Mouse (Mus musculus) embryonic facial prominence, embryonic 15.5 days (tissue): Measurements from ENCODE around the gene Acsm2. TPM values are rescaled to one million over a fixed set of nuclear protein-coding genes. Genes with fewer than 3 reads are reported as not detected.
"Not testable (repeated sequence)": the region's sequence is repeated elsewhere in the genome, so short reads cannot be mapped to it uniquely, and the experiment has no call there.

Experiments
- ATAC-seq: fragments of 200-750 bp; cut with Nextera tagmentation; 2 replicates; pipeline ENCODE4 v1.8.0; 2017; ENCODE audit warnings: low read depth, moderate TSS enrichment; ENCODE audit not compliant: insufficient number of reproducible peaks, low FRiP score, low TSS enrichment
- H3K27ac ChIP-seq: fragments of 300-500 bp; sonication (generic); replicated peaks from 2 replicates; pipeline ENCODE4 v1.5.1; 2015; ENCODE audit warnings: mild to moderate bottlenecking, inconsistent platforms
- H3K27me3 ChIP-seq: fragments of 300-500 bp; sonication (generic); 2 replicates; pipeline ENCODE4 v1.6.1; 2015; ENCODE audit warnings: inconsistent platforms
- H3K36me3 ChIP-seq: fragments of 300-500 bp; sonication (generic); 2 replicates; pipeline ENCODE4 v1.6.1; 2015; ENCODE audit warnings: mild to moderate bottlenecking, inconsistent platforms
- H3K4me1 ChIP-seq: fragments of 300-500 bp; sonication (generic); 2 replicates; pipeline ENCODE4 v1.6.1; 2015; ENCODE audit warnings: inconsistent platforms
- H3K4me2 ChIP-seq: fragments of 300-500 bp; sonication (generic); replicated peaks from 2 replicates; pipeline ENCODE4 v1.6.1; 2015; ENCODE audit warnings: mild to moderate bottlenecking, inconsistent platforms
- H3K4me3 ChIP-seq: fragments of 300-500 bp; sonication (generic); replicated peaks from 2 replicates; pipeline ENCODE4 v1.5.1; 2015; ENCODE audit warnings: mild to moderate bottlenecking, inconsistent platforms
- H3K9ac ChIP-seq: fragments of 300-500 bp; sonication (generic); 2 replicates; pipeline ENCODE4 v1.6.1; 2015; ENCODE audit warnings: inconsistent platforms
- H3K9me3 ChIP-seq: fragments of 300-500 bp; sonication (generic); replicated peaks from 2 replicates; pipeline ENCODE4 v1.6.1; 2016; ENCODE audit warnings: inconsistent platforms
- WGBS: fragments of 180-500 bp; shearing (Covaris S2); methylation state at CpG from one replicate; pipeline ENCODE4 v1.1.7; 2015; 5-methylcytosine and 5-hydroxymethylcytosine counted together
- polyA plus RNA-seq: library from polyadenylated mRNA; unstranded; fragments of >200 nt; fragmentation: Nextera tagmentation; extraction: Ambion mirVana; gene quantifications from 2 replicates; pipeline ENCODE4 v1.2.1, GENCODE M21; 2015

Gene Acsm2
- polyA plus RNA-seq, 1 experiment from 2014 or later = 0.15 TPM

DNA sequence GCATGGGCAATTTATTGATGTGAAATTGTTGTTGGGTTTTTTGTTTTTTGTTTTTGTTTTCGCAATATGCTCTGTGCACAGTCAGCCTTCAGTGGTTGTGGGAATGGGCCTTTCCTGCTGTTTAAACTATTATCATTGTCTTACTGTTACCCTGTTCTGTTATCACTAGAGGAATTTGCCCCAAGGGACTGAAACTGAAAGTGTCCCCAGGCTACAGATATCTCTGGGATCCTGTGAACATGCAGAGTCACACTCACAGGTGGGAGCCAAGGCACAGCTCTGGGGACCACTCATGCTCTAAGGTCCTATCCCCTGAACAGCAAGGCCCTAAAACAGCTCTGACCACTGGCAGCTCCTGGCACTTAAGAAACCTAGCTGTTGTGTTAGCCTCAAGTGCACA is 27.0 kb upstream of the Acsm2 start:
- Histone ChIP-seq H3K36me3 (no peaks in the 10 kb centered on the region), H3K27ac (no peak overlapping the region), H3K9me3 (no peaks in the 10 kb centered on the region), H3K27me3 (no peaks in the 10 kb centered on the region), H3K4me2 (no peak overlapping the region), H3K9ac (no peak overlapping the region), H3K4me3 (no peak overlapping the region), H3K4me1 (no peaks in the 10 kb centered on the region)
- no peak for ATAC-seq
- WGBS = 90% methylated on average over 1 of the region's 1 CpGs

- ATAC-seq = no peak
- H3K36me3 ChIP-seq = no peaks in the 10 kb centered on the region
- no peak overlapping the region for H3K9ac ChIP-seq
- no peak overlapping the region for H3K4me3 ChIP-seq
- 60% methylated on average over 2 of the region's 2 CpGs for WGBS
- no peaks in the 10 kb centered on the region for H3K9me3 ChIP-seq
- no peak overlapping the region for H3K4me2 ChIP-seq
- H3K27ac ChIP-seq = no peak overlapping the region
- H3K4me1 ChIP-seq = no peaks in the 10 kb centered on the region
- no peaks in the 10 kb centered on the region for H3K27me3 ChIP-seq
Measured at GRCm38 (mm10) chr7:119527548-119527947, 26.6 kb upstream of the Acsm2 start.

DNA sequence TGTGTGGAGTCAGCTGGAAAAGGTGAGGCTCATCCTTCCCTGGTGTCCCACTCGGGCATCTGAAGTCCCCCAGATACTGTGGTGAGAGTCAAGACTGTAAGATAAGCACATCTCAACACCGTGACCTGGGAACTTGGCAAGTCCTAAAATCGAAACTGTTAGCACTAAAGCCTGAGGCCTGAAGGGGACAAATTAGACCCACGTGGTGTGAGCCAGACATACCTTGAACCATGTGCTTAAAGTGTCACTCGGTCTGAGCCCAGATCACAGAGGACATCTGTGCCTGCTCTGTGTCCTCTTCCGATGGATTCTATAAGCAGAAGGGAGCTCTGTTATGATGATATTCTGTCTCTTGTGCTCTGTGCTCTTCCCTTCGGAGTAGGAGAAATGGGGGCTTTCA is 25.5 kb upstream of the Acsm2 start:
- H3K36me3 ChIP-seq = no peaks in the 10 kb centered on the region
- 62% methylated on average over 7 of the region's 7 CpGs for WGBS
- no peaks in the 10 kb centered on the region for H3K9me3 ChIP-seq
- no peak overlapping the region for H3K4me2 ChIP-seq
- ATAC-seq = no peak
- H3K27ac ChIP-seq = no peak overlapping the region
- no peaks in the 10 kb centered on the region for H3K4me1 ChIP-seq
- H3K9ac ChIP-seq = no peak overlapping the region
- H3K4me3 ChIP-seq = no peak overlapping the region
- no peaks in the 10 kb centered on the region for H3K27me3 ChIP-seq

GRCm38 (mm10) chr7:119532924-119533323 is 21.2 kb upstream of the Acsm2 start:
- H3K27ac ChIP-seq = no peak overlapping the region
- 45% methylated on average over 1 of the region's 1 CpGs for WGBS
- ATAC-seq = no peak

DNA sequence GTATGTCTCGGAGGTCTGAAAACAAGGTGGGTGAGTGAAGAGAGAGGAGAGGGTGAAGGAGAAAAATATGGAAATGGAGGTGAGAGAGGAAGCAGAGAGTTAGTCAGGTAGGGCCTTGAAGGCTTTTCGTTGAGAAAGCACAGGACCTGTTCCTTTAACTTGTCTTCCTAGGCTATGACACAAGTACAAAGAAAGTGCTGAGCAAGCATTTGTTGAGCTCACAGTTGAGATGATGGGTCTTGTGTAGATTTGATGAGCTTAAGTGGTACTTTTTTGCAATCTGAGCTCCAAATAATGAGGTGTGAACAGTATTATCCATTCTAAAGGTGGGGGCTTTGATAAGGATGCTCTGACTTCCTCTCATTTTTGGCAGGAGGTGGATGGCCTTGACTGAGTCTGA is 19.8 kb upstream of the Acsm2 start:
- Histone ChIP-seq H3K4me1 (no peaks in the 10 kb centered on the region), H3K9ac (no peak overlapping the region), H3K27ac (no peak overlapping the region), H3K9me3 (no peaks in the 10 kb centered on the region), H3K4me2 (no peak overlapping the region), H3K4me3 (no peak overlapping the region), H3K27me3 (no peaks in the 10 kb centered on the region), H3K36me3 (no peaks in the 10 kb centered on the region)
- no peak for ATAC-seq
- 74% methylated on average over 2 of the region's 2 CpGs for WGBS

More at GRCm38 (mm10) chr7:119532924-119533323, 21.2 kb upstream of the Acsm2 start:
- H3K4me3 ChIP-seq = no peak overlapping the region
- no peaks in the 10 kb centered on the region for H3K27me3 ChIP-seq
- no peaks in the 10 kb centered on the region for H3K36me3 ChIP-seq
- no peaks in the 10 kb centered on the region for H3K4me1 ChIP-seq
- no peak overlapping the region for H3K4me2 ChIP-seq
- H3K9me3 ChIP-seq = no peaks in the 10 kb centered on the region
- no peak overlapping the region for H3K9ac ChIP-seq

- Histone ChIP-seq H3K27ac (no peak overlapping the region), H3K9me3 (no peaks in the 10 kb centered on the region), H3K9ac (no peak overlapping the region), H3K27me3 (no peaks in the 10 kb centered on the region), H3K4me2 (no peak overlapping the region), H3K36me3 (no peaks in the 10 kb centered on the region), H3K4me1 (no peaks in the 10 kb centered on the region), H3K4me3 (no peak overlapping the region)
- no peak for ATAC-seq
- 52% methylated on average over 2 of the region's 2 CpGs for WGBS
Measured at GRCm38 (mm10) chr7:119542445-119542844, 11.7 kb upstream of the Acsm2 start.

- H3K9me3 ChIP-seq = no peaks in the 10 kb centered on the region
- no peaks in the 10 kb centered on the region for H3K4me1 ChIP-seq
- ATAC-seq = no peak
Measured at GRCm38 (mm10) chr7:119545572-119545971, 8.6 kb upstream of the Acsm2 start.

DNA sequence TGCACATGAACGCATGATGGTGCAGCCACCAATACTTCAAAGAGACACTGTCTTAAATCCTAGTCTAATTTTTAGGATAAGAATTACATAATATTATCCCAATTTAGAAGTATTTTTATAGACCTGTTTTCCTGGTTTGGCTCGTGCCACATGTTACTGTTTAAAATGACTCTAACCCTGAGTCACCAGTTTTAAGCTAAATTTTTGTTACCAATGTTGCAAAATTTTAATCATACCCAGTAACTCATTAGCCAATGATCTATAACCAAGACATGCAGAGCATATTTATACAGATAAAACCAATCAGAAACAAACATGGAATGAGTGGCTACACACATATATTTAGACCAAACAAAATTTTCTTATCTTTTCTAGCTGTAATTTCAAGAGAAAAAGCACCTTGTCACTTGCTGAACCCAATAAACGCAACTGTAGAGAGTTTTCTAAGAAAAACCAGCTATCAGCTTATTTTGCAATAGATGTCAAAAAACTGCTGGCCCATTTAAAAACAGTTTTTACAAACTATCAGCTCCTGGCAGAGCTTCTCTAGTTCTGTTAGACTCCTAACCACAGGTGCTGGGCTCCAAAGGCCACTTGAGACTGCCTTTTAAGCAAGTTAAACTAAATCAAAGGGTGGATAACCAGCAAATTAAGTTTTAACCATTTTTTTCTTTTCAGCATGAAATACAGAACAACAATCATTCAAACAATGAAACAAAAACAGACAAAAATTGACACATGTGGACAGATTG is 3.5 kb upstream of the Acsm2 start:
- no peak overlapping the region for H3K4me2 ChIP-seq
- no peaks in the 10 kb centered on the region for H3K4me1 ChIP-seq
- ATAC-seq = no peak
- no peaks in the 10 kb centered on the region for H3K27me3 ChIP-seq
- H3K27ac ChIP-seq = no peak overlapping the region
- no peak overlapping the region for H3K9ac ChIP-seq
- no peak overlapping the region for H3K4me3 ChIP-seq
- WGBS = 76% methylated on average over 3 of the region's 3 CpGs
- no peaks in the 10 kb centered on the region for H3K9me3 ChIP-seq
- no peaks in the 10 kb centered on the region for H3K36me3 ChIP-seq

More at GRCm38 (mm10) chr7:119545572-119545971, 8.6 kb upstream of the Acsm2 start:
- H3K4me2 ChIP-seq = no peak overlapping the region
- no peak overlapping the region for H3K27ac ChIP-seq
- H3K27me3 ChIP-seq = no peaks in the 10 kb centered on the region
- H3K9ac ChIP-seq = no peak overlapping the region
- no peaks in the 10 kb centered on the region for H3K36me3 ChIP-seq
- H3K4me3 ChIP-seq = no peak overlapping the region

- WGBS = 77% methylated on average over 3 of the region's 3 CpGs
- Histone ChIP-seq H3K9me3 (no peaks in the 10 kb centered on the region), H3K4me2 (no peak overlapping the region), H3K27me3 (no peaks in the 10 kb centered on the region), H3K4me1 (no peaks in the 10 kb centered on the region), H3K4me3 (no peak overlapping the region), H3K27ac (no peak overlapping the region), H3K36me3 (no peaks in the 10 kb centered on the region), H3K9ac (no peak overlapping the region)
- ATAC-seq = no peak
Measured at GRCm38 (mm10) chr7:119559789-119560451, 5.8 kb downstream of the Acsm2 start.

GRCm38 (mm10) chr7:119560452-119560835 is 6.3 kb downstream of the Acsm2 start:
- Histone ChIP-seq H3K27ac (no peak overlapping the region), H3K9me3 (no peaks in the 10 kb centered on the region), H3K4me2 (no peak overlapping the region), H3K9ac (no peak overlapping the region), H3K36me3 (no peaks in the 10 kb centered on the region), H3K4me3 (no peak overlapping the region), H3K4me1 (no peaks in the 10 kb centered on the region), H3K27me3 (no peaks in the 10 kb centered on the region)
- 72% methylated on average over 3 of the region's 3 CpGs for WGBS
- no peak for ATAC-seq

DNA sequence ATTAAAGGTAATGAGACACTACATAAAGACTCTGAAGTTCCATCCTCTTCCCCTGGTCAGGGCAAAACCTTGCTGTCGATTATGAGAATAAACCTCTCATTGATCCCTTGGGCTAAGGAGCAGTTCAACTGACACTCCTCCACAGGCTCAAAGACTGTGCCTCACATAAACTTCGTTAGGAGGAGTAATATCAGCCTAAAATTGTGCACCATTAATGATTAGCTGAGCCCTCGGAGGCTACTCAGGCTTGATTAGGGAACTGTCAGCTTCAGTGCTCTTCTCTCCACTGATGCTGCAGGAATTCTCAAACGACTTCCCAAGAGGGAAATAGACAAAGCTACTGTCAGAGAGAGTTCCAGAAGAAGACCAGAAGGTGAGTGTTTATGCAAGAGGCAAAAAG is 7.3 kb downstream of the Acsm2 start:
- Histone ChIP-seq H3K4me2 (no peak overlapping the region), H3K36me3 (no peaks in the 10 kb centered on the region), H3K4me1 (no peaks in the 10 kb centered on the region), H3K9ac (no peak overlapping the region), H3K4me3 (no peak overlapping the region), H3K9me3 (no peaks in the 10 kb centered on the region), H3K27me3 (no peaks in the 10 kb centered on the region), H3K27ac (no peak overlapping the region)
- WGBS = 52% methylated on average over 4 of the region's 4 CpGs
- no peak for ATAC-seq

- H3K4me1 ChIP-seq, H3K36me3 ChIP-seq, H3K9ac ChIP-seq, H3K4me2 ChIP-seq, H3K4me3 ChIP-seq, H3K9me3 ChIP-seq, ATAC-seq, H3K27me3 ChIP-seq, H3K27ac ChIP-seq: not testable (repeated sequence)
- 86% methylated on average over 2 of the region's 2 CpGs for WGBS
Measured at GRCm38 (mm10) chr7:119562476-119562875, 8.3 kb downstream of the Acsm2 start.
